In the genomic region with DNA sequence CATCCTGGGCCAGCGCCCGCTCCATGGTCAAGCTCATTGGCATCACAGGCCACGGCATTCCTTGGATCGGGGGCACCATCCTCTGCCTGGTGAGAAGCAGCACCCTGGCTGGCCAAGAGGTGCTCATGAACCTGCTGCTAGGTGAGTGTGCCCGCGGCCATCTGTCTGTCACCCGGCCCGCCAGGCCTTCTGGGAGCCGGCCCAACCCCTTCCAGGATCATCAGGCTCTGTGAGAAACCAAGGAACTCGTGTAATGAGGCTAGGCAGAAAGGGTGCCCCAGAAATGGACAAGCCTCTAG, we compare ENCODE assay signal across 8 mouse cellular contexts. TPM values are rescaled to one million over a fixed set of nuclear protein-coding genes. Genes with fewer than 3 reads are reported as not detected.
DNase-seq lines count a peak whose midpoint lies in the region; ATAC-seq and TF ChIP-seq lines count a peak whose summit lies in the region.

No protein-coding gene starts in this region.

- ATAC-seq in lung, embryonic 16.5 days (ENCODE audit: low read depth), result no peak
- 0 out of 2 replicates have a peak, but pooled peaks have one; percentile 5 for ATAC-seq in embryonic facial prominence, embryonic 15.5 days (ENCODE audit: insufficient number of reproducible peaks, low FRiP score, low TSS enrichment, low read depth)
- no peak for ATAC-seq in limb, embryonic 11.5 days (ENCODE audit: insufficient number of reproducible peaks, low FRiP score, low TSS enrichment, low read depth)

- no peaks in the 10 kb centered on the region for H3K27me3 ChIP-seq in lung, embryonic 16.5 days (ENCODE audit: control insufficient read depth, insufficient read depth, low read depth, low read length)
- no peaks in the 10 kb centered on the region for H3K27me3 ChIP-seq in embryonic facial prominence, embryonic 15.5 days
- no peaks in the 10 kb centered on the region for H3K27me3 ChIP-seq in limb, embryonic 11.5 days (ENCODE audit: control insufficient read depth, insufficient read depth, low read length)
- no peaks in the 10 kb centered on the region for H3K27me3 ChIP-seq in small intestine, adult 2 months (ENCODE audit: control insufficient read depth, insufficient read depth, low read length)

- peak overlapping the region; percentile 43 for H3K4me3 ChIP-seq in lung, embryonic 16.5 days (ENCODE audit: low read length)
- H3K4me3 ChIP-seq in lung, adult 2 months (replicated peaks; ENCODE audit: extremely low read depth, low read depth, low read length), result no peak overlapping the region
- H3K4me3 ChIP-seq in embryonic facial prominence, embryonic 15.5 days (replicated peaks), result peak overlapping the region; percentile 34
- H3K4me3 ChIP-seq in limb, embryonic 11.5 days (ENCODE audit: low read depth, low read length), result peak overlapping the region; percentile 20; the same call in 1 of the 2 replicates
- H3K4me3 ChIP-seq in small intestine, adult 2 months (ENCODE audit: low read depth, low read length), result peak overlapping the region; percentile 49

- no peak for DNase-seq in lung, adult 2 months
- DNase-seq in limb, embryonic 11.5 days (ENCODE audit: low spot score), result no peak
- no peak for DNase-seq in yolk sac, embryonic 10.5 days (ENCODE audit: low spot score)
- DNase-seq in adipocyte (ENCODE audit: low spot score), result no peak
- no peak for DNase-seq in kidney, postnatal 36 days

- TF ChIP-seq POLR2A in lung, adult 2 months (IDR thresholded peaks at IDR 0.05; ENCODE audit: borderline replicate concordance, extremely low read depth, low read depth, low read length), result no peak
- TF ChIP-seq POLR2A in small intestine, adult 2 months (IDR thresholded peaks at IDR 0.05; ENCODE audit: low read depth, low read length), result no peak

- H3K4me2 ChIP-seq in lung, embryonic 16.5 days (ENCODE audit: low read depth, low read length), result peak overlapping the region; percentile 52
- H3K4me2 ChIP-seq in embryonic facial prominence, embryonic 15.5 days (replicated peaks), result peak overlapping the region; percentile 50
- peak overlapping the region; percentile 44; the same call in 1 of the 2 replicates for H3K4me2 ChIP-seq in limb, embryonic 11.5 days (ENCODE audit: low read depth, severe bottlenecking)

- WGBS in lung, embryonic 16.5 days, result 78% methylated on average over 10 of the region's 10 CpGs
- WGBS in lung, adult 2 months, result 82% methylated on average over 10 of the region's 10 CpGs
- 82% methylated on average over 10 of the region's 10 CpGs for WGBS in embryonic facial prominence, embryonic 15.5 days
- WGBS in limb, embryonic 11.5 days, result 81% methylated on average over 10 of the region's 10 CpGs
- 77% methylated on average over 10 of the region's 10 CpGs for WGBS in small intestine, adult 2 months

- TF ChIP-seq CTCF in lung, adult 2 months (IDR thresholded peaks at IDR 0.05; ENCODE audit: insufficient read depth, low read length), result no peak
- TF ChIP-seq CTCF in small intestine, adult 2 months (IDR thresholded peaks at IDR 0.05; ENCODE audit: extremely low read depth, insufficient read length, insufficient replicate concordance, low read depth, low read length), result no peak

- no peak overlapping the region for H3K27ac ChIP-seq in lung, embryonic 16.5 days (ENCODE audit: low read length)
- peak overlapping the region; percentile 34; the same call in 1 of the 2 replicates for H3K27ac ChIP-seq in embryonic facial prominence, embryonic 15.5 days (replicated peaks)
- H3K27ac ChIP-seq in limb, embryonic 11.5 days (replicated peaks; ENCODE audit: low read depth, low read length), result no peak overlapping the region
- H3K27ac ChIP-seq in small intestine, adult 2 months (ENCODE audit: insufficient read depth, low read depth, low read length), result no peak overlapping the region

- H3K4me1 ChIP-seq in lung, embryonic 16.5 days (replicated peaks; ENCODE audit: control insufficient read depth, insufficient read depth, low read length), result no peaks in the 10 kb centered on the region
- H3K4me1 ChIP-seq in lung, adult 2 months (ENCODE audit: control insufficient read depth, insufficient read depth, low read length), result 0 out of 2 replicates have a peak, but pooled peaks cover 2% of the 10 kb centered on the region
- peaks cover 10% of the 10 kb centered on the region for H3K4me1 ChIP-seq in embryonic facial prominence, embryonic 15.5 days
- no peaks in the 10 kb centered on the region for H3K4me1 ChIP-seq in limb, embryonic 11.5 days (ENCODE audit: control insufficient read depth, insufficient read depth, low read length)
- peaks cover 9% of the 10 kb centered on the region; the same call in 1 of the 2 replicates for H3K4me1 ChIP-seq in small intestine, adult 2 months (ENCODE audit: control insufficient read depth, insufficient read depth, insufficient read length, low read length)

- no peaks in the 10 kb centered on the region for H3K9me3 ChIP-seq in lung, embryonic 16.5 days (ENCODE audit: control insufficient read depth, low read length)
- no peaks in the 10 kb centered on the region for H3K9me3 ChIP-seq in embryonic facial prominence, embryonic 15.5 days (replicated peaks)
- no peaks in the 10 kb centered on the region for H3K9me3 ChIP-seq in limb, embryonic 11.5 days (ENCODE audit: control insufficient read depth, low read length)

- H3K36me3 ChIP-seq in lung, embryonic 16.5 days (ENCODE audit: control insufficient read depth, insufficient read depth, low read length), result no peaks in the 10 kb centered on the region
- H3K36me3 ChIP-seq in embryonic facial prominence, embryonic 15.5 days, result no peaks in the 10 kb centered on the region
- no peaks in the 10 kb centered on the region for H3K36me3 ChIP-seq in limb, embryonic 11.5 days (ENCODE audit: control insufficient read depth, insufficient read depth, low read length)
- H3K36me3 ChIP-seq in small intestine, adult 2 months (ENCODE audit: control insufficient read depth, insufficient read depth, low read length), result no peaks in the 10 kb centered on the region

- peak overlapping the region; percentile 62 for H3K9ac ChIP-seq in lung, embryonic 16.5 days (ENCODE audit: low read length)
- H3K9ac ChIP-seq in embryonic facial prominence, embryonic 15.5 days, result peak overlapping the region; percentile 26; the same call in 1 of the 2 replicates
- no peak overlapping the region for H3K9ac ChIP-seq in limb, embryonic 11.5 days (ENCODE audit: low read length)

RNA-seq across cellular contexts. Expression of a gene that starts 0.7 kb away (rescaled TPM):
- polyA plus RNA-seq in lung, embryonic 16.5 days (2015; fragmentation: Nextera tagmentation; extraction: Ambion mirVana), result 3.6 and 3.9 TPM in 2 replicates
- polyA plus RNA-seq in lung, adult 2 months (2012; rRNA removed), result 8.0 and 9.5 TPM in 2 replicates
- 9.4 and 10.0 TPM in 2 replicates for polyA plus RNA-seq in embryonic facial prominence, embryonic 15.5 days (2015; fragmentation: Nextera tagmentation; extraction: Ambion mirVana)
- polyA plus RNA-seq in limb, embryonic 11.5 days (2014; fragmentation: Nextera tagmentation; extraction: Ambion mirVana), result 2.7 and 3.8 TPM in 2 replicates
- polyA plus RNA-seq in small intestine, adult 2 months (2012; rRNA removed), result 2.2 and 3.5 TPM in 2 replicates

RNA-seq across cellular contexts. Expression of a gene that starts 11.4 kb away (rescaled TPM):
- polyA plus RNA-seq in lung, embryonic 16.5 days (2015; fragmentation: Nextera tagmentation; extraction: Ambion mirVana), result 4.3 and 4.4 TPM in 2 replicates
- polyA plus RNA-seq in lung, adult 2 months (2012; rRNA removed), result 6.0 and 7.5 TPM in 2 replicates
- polyA plus RNA-seq in embryonic facial prominence, embryonic 15.5 days (2015; fragmentation: Nextera tagmentation; extraction: Ambion mirVana), result 3.9 and 6.0 TPM in 2 replicates
- polyA plus RNA-seq in limb, embryonic 11.5 days (2014; fragmentation: Nextera tagmentation; extraction: Ambion mirVana), result 1.9 and 2.1 TPM in 2 replicates
- 8.2 and 25.3 TPM in 2 replicates for polyA plus RNA-seq in small intestine, adult 2 months (2012; rRNA removed)

RNA-seq across cellular contexts. Expression of a gene that starts 54.8 kb away (rescaled TPM):
- 24.7 and 26.9 TPM in 2 replicates for polyA plus RNA-seq in lung, embryonic 16.5 days (2015; fragmentation: Nextera tagmentation; extraction: Ambion mirVana)
- polyA plus RNA-seq in lung, adult 2 months (2012; rRNA removed), result 67.9 and 68.5 TPM in 2 replicates
- 54.0 and 56.2 TPM in 2 replicates for polyA plus RNA-seq in embryonic facial prominence, embryonic 15.5 days (2015; fragmentation: Nextera tagmentation; extraction: Ambion mirVana)
- 62.5 and 72.5 TPM in 2 replicates for polyA plus RNA-seq in limb, embryonic 11.5 days (2014; fragmentation: Nextera tagmentation; extraction: Ambion mirVana)
- 16.3 and 23.4 TPM in 2 replicates for polyA plus RNA-seq in small intestine, adult 2 months (2012; rRNA removed)
